Mouse (Mus musculus) heart, embryonic 12.5 days (tissue): ENCODE measurements around the gene Rcn2. TPM values are rescaled to one million over a fixed set of nuclear protein-coding genes. Genes with fewer than 3 reads are reported as not detected.

Source experiments
- ATAC-seq: fragments of 200-750 bp; cut with Nextera tagmentation; 2 replicates; pipeline ENCODE4 v1.8.0; 2017; ENCODE audit warnings: moderate TSS enrichment, moderate library complexity; ENCODE audit not compliant: insufficient number of reproducible peaks, low FRiP score
- H3K27ac ChIP-seq: fragments of 300-500 bp; sonication (generic); 2 replicates; pipeline ENCODE4 v1.5.1; 2016; ENCODE audit warnings: mild to moderate bottlenecking, moderate library complexity; ENCODE audit not compliant: poor library complexity, severe bottlenecking
- H3K27me3 ChIP-seq: fragments of 300-500 bp; sonication (generic); replicated peaks from 2 replicates; pipeline ENCODE4 v1.6.1; 2016; ENCODE audit warnings: mild to moderate bottlenecking, moderate library complexity
- H3K36me3 ChIP-seq: fragments of 300-500 bp; sonication (generic); 2 replicates; pipeline ENCODE4 v1.6.1; 2016; ENCODE audit warnings: mild to moderate bottlenecking, moderate library complexity
- H3K4me1 ChIP-seq: fragments of 300-500 bp; sonication (generic); replicated peaks from 2 replicates; pipeline ENCODE4 v1.6.1; 2016; ENCODE audit warnings: mild to moderate bottlenecking
- H3K4me2 ChIP-seq: fragments of 300-500 bp; sonication (generic); 2 replicates; pipeline ENCODE4 v1.6.1; 2016; ENCODE audit warnings: mild to moderate bottlenecking, moderate library complexity
- H3K4me3 ChIP-seq: fragments of 300-500 bp; sonication (generic); 2 replicates; pipeline ENCODE4 v1.5.1; 2016; ENCODE audit warnings: mild to moderate bottlenecking
- H3K9ac ChIP-seq: fragments of 300-500 bp; sonication (generic); 2 replicates; pipeline ENCODE4 v1.6.1; 2016; ENCODE audit warnings: mild to moderate bottlenecking, moderate library complexity
- H3K9me3 ChIP-seq: fragments of 300-500 bp; sonication (generic); replicated peaks from 2 replicates; pipeline ENCODE4 v1.6.1; 2016; ENCODE audit warnings: mild to moderate bottlenecking, moderate library complexity
- WGBS: fragments of 180-500 bp; shearing (Covaris S2); methylation state at CpG from one replicate; pipeline ENCODE4 v1.1.7; 2016; 5-methylcytosine and 5-hydroxymethylcytosine counted together
- polyA plus RNA-seq: library from polyadenylated mRNA; unstranded; fragments of >200 nt; fragmentation: Nextera tagmentation; extraction: Ambion mirVana; gene quantifications from 2 replicates; pipeline ENCODE4 v1.2.1, GENCODE M21; 2016

Rcn2 gene
- polyA plus RNA-seq, 1 experiment from 2014 or later: 180 TPM

GRCm38 (mm10) chr9:56067964-56068363 is 26.3 kb downstream of the Rcn2 start:
- Histone ChIP-seq H3K4me2 (no peak overlapping the region), H3K27ac (no peak overlapping the region), H3K4me3 (no peak overlapping the region), H3K27me3 (no peaks in the 10 kb centered on the region), H3K4me1 (peaks cover 9% of the 10 kb centered on the region; the same call in 1 of the 2 replicates), H3K9ac (no peak overlapping the region), H3K9me3 (no peaks in the 10 kb centered on the region), H3K36me3 (peaks cover 59% of the 10 kb centered on the region)
- WGBS: 87% methylated on average over 4 of the region's 4 CpGs
- no peak for ATAC-seq

GRCm38 (mm10) chr9:56068630-56069029 is 27.0 kb downstream of the Rcn2 start:
- Histone ChIP-seq H3K4me2 (no peak overlapping the region), H3K27ac (no peak overlapping the region), H3K4me1 (peaks cover 9% of the 10 kb centered on the region; the same call in 1 of the 2 replicates), H3K9ac (no peak overlapping the region), H3K36me3 (peaks cover 53% of the 10 kb centered on the region), H3K9me3 (no peaks in the 10 kb centered on the region), H3K27me3 (no peaks in the 10 kb centered on the region), H3K4me3 (no peak overlapping the region)
- WGBS: 68% methylated on average over 1 of the region's 1 CpGs
- no peak for ATAC-seq

GRCm38 (mm10) chr9:56072861-56073260 is 31.2 kb downstream of the Rcn2 start:
- WGBS: 39% methylated on average over 2 of the region's 2 CpGs

GRCm38 (mm10) chr9:56074863-56075262 is 33.2 kb downstream of the Rcn2 start:
- no peak overlapping the region for H3K4me2 ChIP-seq
- no peak overlapping the region for H3K9ac ChIP-seq
- H3K36me3 ChIP-seq: peaks cover 17% of the 10 kb centered on the region; the same call in 1 of the 2 replicates
- H3K27ac ChIP-seq: no peak overlapping the region
- H3K9me3 ChIP-seq: no peaks in the 10 kb centered on the region
- H3K4me3 ChIP-seq: no peak overlapping the region
- H3K4me1 ChIP-seq: peaks cover 19% of the 10 kb centered on the region
- 0 out of 2 replicates have a peak, but pooled peaks have one; percentile 9 for ATAC-seq
- 78% methylated on average over 12 of the region's 12 CpGs for WGBS
- no peaks in the 10 kb centered on the region for H3K27me3 ChIP-seq

More at GRCm38 (mm10) chr9:56072861-56073260, 31.2 kb downstream of the Rcn2 start:
- Histone ChIP-seq H3K9ac (no peak overlapping the region), H3K4me1 (peaks cover 19% of the 10 kb centered on the region), H3K27me3 (no peaks in the 10 kb centered on the region), H3K4me3 (no peak overlapping the region), H3K9me3 (no peaks in the 10 kb centered on the region), H3K36me3 (peaks cover 26% of the 10 kb centered on the region), H3K27ac (no peak overlapping the region), H3K4me2 (no peak overlapping the region)
- ATAC-seq: no peak

- peaks cover 13% of the 10 kb centered on the region; the same call in 1 of the 2 replicates for H3K36me3 ChIP-seq
- peaks cover 19% of the 10 kb centered on the region for H3K4me1 ChIP-seq
- H3K4me3 ChIP-seq: no peak overlapping the region
- ATAC-seq: peak; percentile 63
- no peak overlapping the region for H3K9ac ChIP-seq
- H3K27me3 ChIP-seq: no peaks in the 10 kb centered on the region
- no peaks in the 10 kb centered on the region for H3K9me3 ChIP-seq
- WGBS: 8% methylated on average over 4 of the region's 4 CpGs
- H3K27ac ChIP-seq: peak overlapping the region; percentile 67
- no peak overlapping the region for H3K4me2 ChIP-seq
Measured at GRCm38 (mm10) chr9:56075264-56075663, 33.6 kb downstream of the Rcn2 start.

GRCm38 (mm10) chr9:56075901-56076620 is 34.4 kb downstream of the Rcn2 start:
- H3K4me3 ChIP-seq: no peak overlapping the region
- H3K9ac ChIP-seq: 0 out of 2 replicates have a peak overlapping the region, but pooled peaks have one; percentile 23
- no peak overlapping the region for H3K4me2 ChIP-seq
- no peaks in the 10 kb centered on the region for H3K9me3 ChIP-seq
- peaks cover 19% of the 10 kb centered on the region for H3K4me1 ChIP-seq
- no peaks in the 10 kb centered on the region for H3K27me3 ChIP-seq
- peak; percentile 29; the same call in 1 of the 2 replicates for ATAC-seq
- H3K36me3 ChIP-seq: peaks cover 10% of the 10 kb centered on the region; the same call in 1 of the 2 replicates
- H3K27ac ChIP-seq: peak overlapping the region; percentile 67
- WGBS: 45% methylated on average over 7 of the region's 7 CpGs

GRCm38 (mm10) chr9:56079587-56079986 is 37.9 kb downstream of the Rcn2 start:
- 29% methylated on average over 5 of the region's 5 CpGs for WGBS
- no peak overlapping the region for H3K27ac ChIP-seq
- H3K4me2 ChIP-seq: no peak overlapping the region
- ATAC-seq: no peak
- H3K9ac ChIP-seq: no peak overlapping the region
- 0 out of 2 replicates have a peak, but pooled peaks cover 4% of the 10 kb centered on the region for H3K36me3 ChIP-seq
- H3K27me3 ChIP-seq: no peaks in the 10 kb centered on the region
- no peak overlapping the region for H3K4me3 ChIP-seq
- no peaks in the 10 kb centered on the region for H3K9me3 ChIP-seq
- peaks cover 19% of the 10 kb centered on the region for H3K4me1 ChIP-seq

- H3K9ac ChIP-seq: no peak overlapping the region
- ATAC-seq: no peak
- H3K9me3 ChIP-seq: no peaks in the 10 kb centered on the region
- no peak overlapping the region for H3K27ac ChIP-seq
- peaks cover 20% of the 10 kb centered on the region for H3K4me1 ChIP-seq
- no peak overlapping the region for H3K4me3 ChIP-seq
- no peaks in the 10 kb centered on the region for H3K36me3 ChIP-seq
- H3K4me2 ChIP-seq: no peak overlapping the region
- 73% methylated on average over 5 of the region's 5 CpGs for WGBS
- H3K27me3 ChIP-seq: no peaks in the 10 kb centered on the region
Measured at GRCm38 (mm10) chr9:56086524-56086923, 44.9 kb downstream of the Rcn2 start.

- Histone ChIP-seq H3K27ac (peak within 1 kb of the TSS; percentile 55; the same call in 1 of the 2 replicates), H3K27me3 (no peaks in the 10 kb centered on the region), H3K4me3 (no peak within 1 kb of the TSS), H3K36me3 (no peaks in the 10 kb centered on the region), H3K4me2 (peak within 1 kb of the TSS; percentile 54), H3K9me3 (no peaks in the 10 kb centered on the region), H3K4me1 (peaks cover 20% of the 10 kb centered on the region), H3K9ac (peak within 1 kb of the TSS; percentile 47; the same call in 1 of the 2 replicates)
- 23% methylated on average over 22 of the region's 22 CpGs for WGBS
- peak; percentile 41; the same call in 1 of the 2 replicates for ATAC-seq
Measured at GRCm38 (mm10) chr9:56089778-56090520, 48.3 kb downstream of the Rcn2 start, which contains the start of gene Pstpip1. Gene Pstpip1 (plus strand): TSS chr9:56089962.

GRCm38 (mm10) chr9:56090546-56091225 is 49.0 kb downstream of the Rcn2 start:
- no peaks in the 10 kb centered on the region for H3K36me3 ChIP-seq
- no peaks in the 10 kb centered on the region for H3K9me3 ChIP-seq
- H3K4me1 ChIP-seq: peaks cover 20% of the 10 kb centered on the region
- 72% methylated on average over 5 of the region's 5 CpGs for WGBS
- peak overlapping the region; percentile 54 for H3K4me2 ChIP-seq
- no peaks in the 10 kb centered on the region for H3K27me3 ChIP-seq
- no peak for ATAC-seq
- no peak overlapping the region for H3K27ac ChIP-seq
- no peak overlapping the region for H3K4me3 ChIP-seq
- H3K9ac ChIP-seq: 0 out of 2 replicates have a peak overlapping the region, but pooled peaks have one; percentile 47
